Comparison of ENCODE assay signal across 10 mouse cellular contexts in genomic region chr4:109343909-109344308, GRCm38 (mm10).
A peak's percentile ranks its signal among the peaks of the same experiment; 100 is the strongest.
DNase-seq lines count a peak whose midpoint lies in the region; ATAC-seq and TF ChIP-seq lines count a peak whose summit lies in the region.
"Had no signal": no experiment of that assay in that cellular context is flagged by ENCODE, and none has a peak within 500 bp of the region (broad histone marks: within the 10 kb centered on the region; RNA-seq: fewer than 3 reads in every experiment).

No protein-coding gene starts in this region.

- H3K27ac ChIP-seq in midbrain, postnatal 0 days (ENCODE audit: low read depth, low read length) = peak overlapping the region; percentile 65
- H3K27ac ChIP-seq in heart, adult 2 months = no peak overlapping the region
- H3K27ac ChIP-seq: lung, embryonic 15.5 days had no signal

- peak overlapping the region; percentile 43 for H3K4me2 ChIP-seq in midbrain, postnatal 0 days (ENCODE audit: low read depth, low read length, poor library complexity, severe bottlenecking)
- H3K4me2 ChIP-seq: lung, embryonic 15.5 days had no signal

- no peaks in the 10 kb centered on the region for H3K27me3 ChIP-seq in midbrain, postnatal 0 days (ENCODE audit: insufficient read depth, low read length)
- H3K27me3 ChIP-seq in heart, adult 2 months (ENCODE audit: control insufficient read depth, insufficient read depth, low read length) = no peaks in the 10 kb centered on the region
- H3K27me3 ChIP-seq: lung, embryonic 15.5 days had no signal

- H3K4me3 ChIP-seq in midbrain, postnatal 0 days (ENCODE audit: low read depth, low read length) = peak overlapping the region; percentile 50
- H3K4me3 ChIP-seq in heart, adult 2 months = no peak overlapping the region
- H3K4me3 ChIP-seq: lung, embryonic 15.5 days had no signal

- TF ChIP-seq POLR2A in brain, embryonic 14.5 days (IDR thresholded peaks at IDR 0.05; ENCODE audit: borderline replicate concordance, extremely low read depth, insufficient read depth, insufficient read length, poor library complexity, severe bottlenecking) = no peak
- no peak for TF ChIP-seq POLR2A in heart, adult 2 months (IDR thresholded peaks at IDR 0.05; ENCODE audit: insufficient read depth, low read depth, low read length)

- no peak for TF ChIP-seq CTCF in brain, embryonic 14.5 days (IDR thresholded peaks at IDR 0.05; ENCODE audit: borderline replicate concordance, extremely low read depth, insufficient read depth, insufficient read length)
- TF ChIP-seq CTCF in midbrain, postnatal 0 days (IDR thresholded peaks at IDR 0.05) = no peak
- TF ChIP-seq CTCF in heart, adult 2 months (IDR thresholded peaks at IDR 0.05) = no peak

- peak overlapping the region; percentile 29 for H3K9ac ChIP-seq in midbrain, postnatal 0 days (replicated peaks; ENCODE audit: low read length, poor library complexity, severe bottlenecking)
- H3K9ac ChIP-seq in heart, adult 2 months (ENCODE audit: low read depth, low read length) = no peak overlapping the region
- H3K9ac ChIP-seq: lung, embryonic 15.5 days had no signal

- peak; percentile 62 for ATAC-seq in midbrain, postnatal 0 days (ENCODE audit: low FRiP score)
- no peak for ATAC-seq in erythroid progenitor cell, adult 5-6 weeks (replicated peaks; ENCODE audit: low FRiP score, poor library complexity, severe bottlenecking)

- DNase-seq in brain, embryonic 14.5 days (ENCODE audit: low read depth) = peak; percentile 61
- peak; percentile 53 to 59 for DNase-seq in cerebellum, postnatal 25 days
- peak; percentile 51 to 70 for DNase-seq in layer of hippocampus, adult 18-20 months (ENCODE audit: low spot score in 2 of 2)
- peak; percentile 54 for DNase-seq in midbrain, postnatal 0 days (ENCODE audit: low spot score)
- no peak for DNase-seq in heart, adult 2 months
- no peak for DNase-seq in heart, postnatal 14 days
- DNase-seq in embryo, embryonic 10 days (ENCODE audit: low spot score) = no peak
- DNase-seq: embryo, embryonic 11 days had no signal

- intact Hi-C loops in heart, adult 2 months (cut with DNase I) = no loop called here
- intact Hi-C loops in heart, postnatal 14 days (cut with DNase I) = no loop called here

- H3K79me2 ChIP-seq in heart, adult 2 months (replicated peaks; ENCODE audit: control insufficient read depth, insufficient read depth, low read length) = no peaks in the 10 kb centered on the region

- no peak for TF ChIP-seq EP300 in heart, adult 2 months (IDR thresholded peaks at IDR 0.05; ENCODE audit: insufficient read depth, low read depth, low read length)

- H3K4me1 ChIP-seq in midbrain, postnatal 0 days (ENCODE audit: insufficient read depth, low read length) = no peaks in the 10 kb centered on the region
- H3K4me1 ChIP-seq in heart, adult 2 months (ENCODE audit: control insufficient read depth, insufficient read depth, low read length) = no peaks in the 10 kb centered on the region

- H3K9me3 ChIP-seq in midbrain, postnatal 0 days (ENCODE audit: low read length) = no peaks in the 10 kb centered on the region
- H3K9me3 ChIP-seq: lung, embryonic 15.5 days had no signal

- 31% methylated on average over 5 of the region's 5 CpGs for WGBS in midbrain, postnatal 0 days
- WGBS in heart, adult 2 months = 82% methylated on average over 5 of the region's 5 CpGs

- no peaks in the 10 kb centered on the region for H3K36me3 ChIP-seq in midbrain, postnatal 0 days (ENCODE audit: insufficient read depth, low read length)
- no peaks in the 10 kb centered on the region for H3K36me3 ChIP-seq in heart, adult 2 months (ENCODE audit: control insufficient read depth, insufficient read depth, low read length)
- H3K36me3 ChIP-seq: lung, embryonic 15.5 days had no signal

Comparison
In these comparisons a context has a peak if more than half of its experiments do, and no peak if none do; other contexts are left out.
1. DNase-seq: peak in brain, embryonic 14.5 days (single experiment), cerebellum, postnatal 25 days (2 of 2), layer of hippocampus, adult 18-20 months (2 of 2) and midbrain, postnatal 0 days (single experiment); none in heart, adult 2 months (0 of 2), heart, postnatal 14 days (0 of 2) and embryo, embryonic 10 days (single experiment).